Mouse (Mus musculus): ENCODE measurements around the gene Prdx5. TPM values are rescaled to one million over a fixed set of nuclear protein-coding genes. Genes with fewer than 3 reads are reported as not detected.

The Prdx5 gene
- polyA plus RNA-seq, 1 experiment from 2014 or later, result 153 TPM

DNA sequence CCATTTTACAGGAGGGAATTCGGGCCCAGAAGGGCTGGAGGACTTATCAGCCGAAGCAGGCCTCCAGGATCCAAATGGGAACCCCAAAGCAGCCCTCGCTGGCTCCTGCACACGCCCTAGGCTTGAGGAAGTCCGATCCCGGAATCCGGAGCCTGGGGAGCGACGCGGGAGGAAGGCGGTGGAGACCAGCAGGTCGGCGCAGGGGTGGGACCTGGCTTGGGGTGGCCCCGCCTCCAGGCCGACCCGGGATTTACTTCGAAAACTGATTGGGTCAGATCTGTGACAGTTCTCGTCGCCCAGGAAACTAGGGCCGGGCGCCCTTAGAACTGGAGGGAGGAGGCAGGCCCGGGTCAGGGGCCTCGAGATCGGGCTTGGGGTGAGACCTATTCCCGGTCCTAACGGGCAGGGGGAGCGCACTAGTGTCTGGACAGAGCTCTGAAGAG lies 32.4 kb upstream of the Prdx5 start, which contains the start of gene Gpr137:
TSS of gene Gpr137 (minus strand) at position 232 of the 443 bp plus-strand sequence.
- H3K36me3 ChIP-seq (ENCODE audit: insufficient read depth), result 0 out of 2 replicates have a peak, but pooled peaks cover 4% of the 10 kb centered on the region
- H3K27me3 ChIP-seq (ENCODE audit: insufficient read depth, low read length), result no peaks in the 10 kb centered on the region
- H3K27ac ChIP-seq (ENCODE audit: low read depth), result peak within 1 kb of the TSS; percentile 97
- peak; percentile 96 for DNase-seq
- no peak for TF ChIP-seq CTCF (IDR thresholded peaks at IDR 0.05; ENCODE audit: low read depth)
- H3K4me2 ChIP-seq, result peak within 1 kb of the TSS; percentile 98
- no peaks in the 10 kb centered on the region for H3K9me3 ChIP-seq (ENCODE audit: low read depth, low read length)
- under 1% methylated on average over 27 of the region's 27 CpGs for WGBS
- H3K4me3 ChIP-seq (ENCODE audit: low read depth, low read length), result peak within 1 kb of the TSS; percentile 80
- ATAC-seq (ENCODE audit: insufficient read depth), result peak; percentile 92
- peaks cover 9% of the 10 kb centered on the region for H3K4me1 ChIP-seq (ENCODE audit: insufficient read depth)
- peak within 1 kb of the TSS; percentile 72 for H3K9ac ChIP-seq

DNA sequence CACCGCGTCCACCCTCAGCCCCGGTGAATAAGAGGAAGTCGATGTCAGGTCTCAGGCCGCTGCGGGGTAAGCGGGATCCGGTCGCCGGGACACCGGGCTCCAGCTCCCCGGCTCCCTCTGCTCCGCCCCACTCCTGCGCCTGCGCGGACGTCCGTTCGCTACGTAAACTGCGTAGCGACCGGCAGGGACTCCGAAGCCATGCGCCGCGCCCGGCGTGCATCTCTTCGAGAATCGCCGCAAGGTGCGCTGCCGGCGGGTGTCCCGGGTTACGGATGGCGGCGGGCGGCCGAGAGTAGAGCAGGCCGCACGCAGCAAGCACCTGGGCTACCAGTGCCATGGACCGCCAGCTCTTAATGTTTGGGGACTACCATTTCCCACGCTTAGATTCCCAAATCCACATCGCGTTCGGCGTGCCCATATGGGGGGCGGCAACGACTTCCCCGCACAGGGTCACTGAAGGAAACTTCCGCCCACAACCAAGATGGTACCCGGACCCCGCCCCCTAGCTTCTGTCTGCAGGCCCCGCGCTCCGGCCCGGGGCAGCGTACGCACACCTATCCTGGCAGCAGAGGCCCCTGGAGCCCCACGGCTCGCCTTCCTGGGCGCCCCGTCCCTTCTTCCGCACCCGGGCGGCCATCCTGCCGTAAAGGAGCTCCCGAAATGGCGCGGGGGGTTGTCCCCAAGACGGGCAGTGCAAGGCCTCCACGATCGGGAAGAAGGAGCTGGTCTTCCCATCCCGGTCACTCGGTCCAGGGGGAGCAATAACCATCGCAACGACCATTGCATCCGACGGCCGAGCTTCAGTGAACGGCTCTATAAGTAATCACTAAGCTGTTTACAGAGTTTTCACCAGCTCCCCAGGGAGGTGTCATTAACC lies 31.7 kb upstream of the Prdx5 start, which contains the start of gene Bad:
TSS of gene Bad (plus strand) at position 490 of the 877 bp plus-strand sequence.
- H3K4me2 ChIP-seq, result peak within 1 kb of the TSS; percentile 98
- H3K4me1 ChIP-seq (ENCODE audit: insufficient read depth), result peaks cover 9% of the 10 kb centered on the region
- H3K9ac ChIP-seq, result peak within 1 kb of the TSS; percentile 72
- under 1% methylated on average over 83 of the region's 83 CpGs for WGBS
- peak within 1 kb of the TSS; percentile 97 for H3K27ac ChIP-seq (ENCODE audit: low read depth)
- no peaks in the 10 kb centered on the region for H3K27me3 ChIP-seq (ENCODE audit: insufficient read depth, low read length)
- TF ChIP-seq CTCF (IDR thresholded peaks at IDR 0.05; ENCODE audit: low read depth), result no peak; the same call in 1 of the 2 replicates
- ATAC-seq (ENCODE audit: insufficient read depth) (peak; percentile 84), DNase-seq (peak; percentile 98)
- H3K4me3 ChIP-seq (ENCODE audit: low read depth, low read length), result peak within 1 kb of the TSS; percentile 80
- 0 out of 2 replicates have a peak, but pooled peaks cover 4% of the 10 kb centered on the region for H3K36me3 ChIP-seq (ENCODE audit: insufficient read depth)
- no peaks in the 10 kb centered on the region for H3K9me3 ChIP-seq (ENCODE audit: low read depth, low read length)

DNA sequence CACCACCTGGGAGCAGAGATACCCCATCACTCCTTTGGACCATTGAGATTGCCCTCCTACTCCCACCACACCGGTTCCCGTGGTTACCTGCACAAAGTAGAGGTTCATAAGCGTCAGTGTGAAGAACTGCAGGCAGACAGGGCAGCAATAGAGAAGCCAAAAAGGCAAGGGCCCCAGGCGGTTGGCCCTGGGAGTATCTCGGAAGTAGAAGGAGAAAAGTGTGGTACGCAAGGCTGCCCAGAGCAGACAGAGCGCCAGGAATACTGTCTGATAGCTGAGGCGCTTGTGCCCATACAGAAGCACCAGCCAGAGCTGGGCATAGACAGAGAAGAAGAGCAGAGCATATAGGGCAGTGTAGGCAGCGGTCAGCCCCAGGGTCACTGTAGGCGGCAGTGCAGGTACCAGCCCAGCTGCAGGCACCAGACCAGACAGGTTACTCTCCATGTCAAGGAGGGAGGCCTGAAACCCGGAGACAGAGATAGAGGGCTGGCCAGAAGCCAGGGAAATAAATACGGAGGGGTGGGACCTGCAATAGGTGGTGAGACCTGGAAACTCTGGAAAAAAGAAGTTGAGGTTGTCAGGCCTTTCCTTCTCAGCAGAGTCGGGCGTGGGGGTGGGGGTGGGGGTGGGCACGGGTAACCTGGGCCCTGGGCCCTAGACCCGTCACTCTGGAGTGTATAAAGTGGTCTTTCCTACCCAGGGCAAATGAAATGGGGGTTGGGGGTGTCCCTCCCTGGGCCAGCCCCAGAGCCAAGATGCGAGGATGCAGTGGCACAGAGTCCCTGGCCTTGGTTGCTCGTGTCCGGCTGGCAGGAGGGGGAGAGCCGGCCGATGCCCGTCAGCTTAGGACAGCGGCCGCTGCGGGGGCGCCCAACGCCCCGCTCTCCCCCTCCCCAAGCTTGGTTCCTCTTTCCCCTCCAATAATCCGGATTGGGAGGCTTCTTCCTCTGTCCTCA lies 30.8 kb upstream of the Prdx5 start:
- WGBS, result 21% methylated on average over 29 of the region's 29 CpGs
- Histone ChIP-seq H3K4me1 (ENCODE audit: insufficient read depth) (peaks cover 9% of the 10 kb centered on the region), H3K9me3 (ENCODE audit: low read depth, low read length) (no peaks in the 10 kb centered on the region), H3K36me3 (ENCODE audit: insufficient read depth) (0 out of 2 replicates have a peak, but pooled peaks cover 4% of the 10 kb centered on the region), H3K27ac (ENCODE audit: low read depth) (no peak overlapping the region), H3K9ac (peak overlapping the region; percentile 72), H3K27me3 (ENCODE audit: insufficient read depth, low read length) (peaks cover 6% of the 10 kb centered on the region), H3K4me2 (peak overlapping the region; percentile 98), H3K4me3 (ENCODE audit: low read depth, low read length) (peak overlapping the region; percentile 80)
- ATAC-seq (ENCODE audit: insufficient read depth), result peak; percentile 4; the same call in 1 of the 2 replicates
- peak; percentile 40 for DNase-seq
- TF ChIP-seq CTCF (IDR thresholded peaks at IDR 0.05; ENCODE audit: low read depth), result no peak

DNA sequence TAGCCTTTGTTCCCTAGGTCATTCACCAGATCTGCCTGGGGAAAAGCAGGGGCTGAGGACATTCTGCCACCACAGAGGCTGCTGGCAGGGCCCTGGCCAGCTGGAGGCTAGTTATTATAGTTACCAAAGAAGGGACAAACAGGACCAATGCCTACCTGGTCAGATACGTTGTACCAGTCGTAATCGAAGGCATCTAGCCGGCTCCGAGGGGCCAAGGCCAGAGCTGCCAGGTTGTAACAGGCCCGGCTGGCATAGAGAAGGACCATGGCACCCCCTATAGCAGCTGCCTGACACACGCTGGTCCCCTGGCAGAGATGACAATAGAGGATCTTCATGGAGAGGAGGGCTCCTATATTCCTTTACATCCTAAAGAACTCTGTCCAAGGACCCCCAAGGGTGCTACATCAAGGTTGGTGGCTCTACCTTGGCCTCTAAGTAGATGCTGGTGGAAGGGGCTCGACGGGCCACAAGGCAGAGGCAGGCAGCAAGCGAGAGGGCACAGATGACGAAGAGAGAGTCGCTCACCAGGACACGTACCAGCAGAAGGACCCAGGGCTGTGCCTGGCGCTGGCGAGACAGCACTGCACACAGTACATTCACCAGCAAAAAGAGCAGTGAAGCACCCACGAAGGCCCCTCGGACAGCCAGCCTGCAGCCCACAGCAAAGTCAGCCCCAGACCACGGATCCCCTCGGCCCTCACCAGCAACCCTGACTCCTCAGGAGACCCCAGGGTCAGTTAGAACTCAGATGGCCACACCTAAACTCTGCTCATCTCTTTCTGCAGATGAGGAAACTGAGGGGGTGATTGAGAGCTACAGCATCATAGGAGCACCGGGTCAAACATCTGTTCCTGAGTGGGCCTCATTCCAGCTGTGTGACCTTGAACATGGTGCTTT lies 29.4 kb upstream of the Prdx5 start:
- Histone ChIP-seq H3K9ac (no peak overlapping the region), H3K9me3 (ENCODE audit: low read depth, low read length) (no peaks in the 10 kb centered on the region), H3K36me3 (ENCODE audit: insufficient read depth) (no peaks in the 10 kb centered on the region), H3K27ac (ENCODE audit: low read depth) (no peak overlapping the region), H3K27me3 (ENCODE audit: insufficient read depth, low read length) (peaks cover 19% of the 10 kb centered on the region), H3K4me2 (no peak overlapping the region), H3K4me1 (ENCODE audit: insufficient read depth) (peaks cover 9% of the 10 kb centered on the region), H3K4me3 (ENCODE audit: low read depth, low read length) (no peak overlapping the region)
- ATAC-seq (ENCODE audit: insufficient read depth) (no peak), DNase-seq (no peak)
- 84% methylated on average over 20 of the region's 20 CpGs for WGBS
- no peak for TF ChIP-seq CTCF (IDR thresholded peaks at IDR 0.05; ENCODE audit: low read depth)

DNA sequence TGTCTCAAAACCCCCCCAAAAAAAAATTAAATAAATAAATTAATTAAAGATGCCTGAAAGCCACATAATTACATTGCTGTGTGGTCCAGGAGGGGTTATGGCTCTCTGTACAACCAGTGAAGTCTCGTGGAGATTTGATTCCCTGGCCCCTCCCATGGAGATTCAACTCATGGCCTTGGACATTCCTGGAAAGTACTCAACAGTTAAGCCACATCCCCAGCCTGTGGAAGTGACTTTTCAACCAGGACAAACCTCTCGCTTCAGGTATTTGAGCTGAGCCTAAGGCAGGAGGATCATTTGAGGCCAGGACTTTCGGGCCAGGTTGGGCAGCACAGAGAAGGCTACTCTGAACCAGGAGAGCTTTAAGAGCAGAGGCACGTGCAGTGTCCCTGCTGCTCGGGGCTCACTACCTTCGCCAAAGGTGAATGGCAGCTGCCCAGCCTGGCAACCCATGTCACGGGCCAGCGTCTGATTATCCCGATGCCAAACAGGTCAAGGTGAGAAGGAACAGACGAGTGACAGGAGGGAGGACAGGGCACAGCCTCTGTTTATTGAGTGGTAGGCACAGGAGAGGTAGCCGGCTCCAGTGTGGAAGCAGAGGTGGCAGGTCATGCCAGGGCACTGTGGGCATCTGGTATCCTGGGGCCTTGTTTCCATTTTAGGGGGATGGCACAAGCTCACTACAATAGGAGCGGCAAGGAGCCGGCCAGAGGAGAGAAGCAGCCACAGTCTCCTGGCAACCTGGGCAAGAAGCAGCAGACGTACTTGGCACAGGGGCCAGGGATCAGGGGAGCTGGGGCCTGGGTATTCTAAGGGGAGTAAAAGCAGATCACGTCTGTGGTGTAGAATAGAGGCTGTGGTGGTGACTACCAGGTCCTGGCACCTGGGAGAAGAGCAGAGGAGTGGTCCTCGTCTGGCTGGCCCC lies 27.9 kb upstream of the Prdx5 start:
- Histone ChIP-seq H3K27me3 (ENCODE audit: insufficient read depth, low read length) (peaks cover 35% of the 10 kb centered on the region), H3K27ac (ENCODE audit: low read depth) (no peak overlapping the region), H3K4me3 (ENCODE audit: low read depth, low read length) (no peak overlapping the region), H3K4me2 (no peak overlapping the region), H3K9me3 (ENCODE audit: low read depth, low read length) (no peaks in the 10 kb centered on the region), H3K4me1 (ENCODE audit: insufficient read depth) (peaks cover 7% of the 10 kb centered on the region), H3K36me3 (ENCODE audit: insufficient read depth) (no peaks in the 10 kb centered on the region), H3K9ac (no peak overlapping the region)
- no peak for TF ChIP-seq CTCF (IDR thresholded peaks at IDR 0.05; ENCODE audit: low read depth)
- DNase-seq, result no peak
- WGBS, result 77% methylated on average over 16 of the region's 16 CpGs
- ATAC-seq (ENCODE audit: insufficient read depth), result no peak

Measured in lung, embryonic 14.5 days (tissue).